Mouse (Mus musculus) lung, adult 18-20 months (tissue): ENCODE measurements at regions not wholly inside any gene's neighbourhood (a gene's known extent, or its start where the extent isn't known, plus 50 kb on each side); places are given as distances from the start of the nearest gene placed in this dataset.

Experiments
- DNase-seq, 2 experiments: peaks; one replicate each; pipeline ENCODE4 v3.0.0; 2022; ENCODE audit warnings: mixed read lengths in 2 of 2

- DNase-seq, result no peak
These were observed 170.4 kb upstream of the Ptger4 start for GRCm38 (mm10) chr15:5414401-5414800.

- no peak for DNase-seq
These were observed 172.0 kb upstream of the Ptger4 start for GRCm38 (mm10) chr15:5416031-5416430.

- DNase-seq, result no peak
These were observed 182.7 kb upstream of the Ptger4 start for GRCm38 (mm10) chr15:5426641-5427040.

- no peak for DNase-seq
These were observed 183.5 kb upstream of the Ptger4 start for GRCm38 (mm10) chr15:5427319-5428048.

GRCm38 (mm10) chr15:5432018-5432417 is 188.0 kb upstream of the Ptger4 start:
- no peak for DNase-seq

- no peak for DNase-seq
These were observed 193.0 kb upstream of the Ptger4 start for GRCm38 (mm10) chr15:5437020-5437419.

GRCm38 (mm10) chr15:5446040-5446755 is 202.2 kb upstream of the Ptger4 start:
- no peak for DNase-seq

- DNase-seq, result no peak
These were observed 202.8 kb upstream of the Ptger4 start for GRCm38 (mm10) chr15:5446756-5447314.

- no peak for DNase-seq
These were observed 203.9 kb upstream of the Ptger4 start for GRCm38 (mm10) chr15:5447707-5448496.

- DNase-seq, result no peak
These were observed 215.1 kb upstream of the Ptger4 start for GRCm38 (mm10) chr15:5459083-5459482.

- DNase-seq, result no peak
These were observed 215.6 kb upstream of the Ptger4 start for GRCm38 (mm10) chr15:5459580-5459979.

- no peak for DNase-seq
These were observed 218.7 kb upstream of the Ptger4 start for GRCm38 (mm10) chr15:5462651-5463050.

GRCm38 (mm10) chr15:5464732-5465131 is 220.7 kb upstream of the Ptger4 start:
- no peak for DNase-seq

- DNase-seq, result no peak
These were observed 224.6 kb upstream of the Ptger4 start for GRCm38 (mm10) chr15:5468535-5469073.

GRCm38 (mm10) chr15:5475389-5475995 is 231.5 kb upstream of the Ptger4 start:
- no peak for DNase-seq

- no peak for DNase-seq
These were observed 249.3 kb upstream of the Ptger4 start for GRCm38 (mm10) chr15:5493286-5493685.

- peak; percentile 27 to 33 for DNase-seq
These were observed 251.3 kb upstream of the Ptger4 start for GRCm38 (mm10) chr15:5495187-5495849.

- no peak for DNase-seq
These were observed 252.0 kb upstream of the Ptger4 start for GRCm38 (mm10) chr15:5495954-5496353.

GRCm38 (mm10) chr15:5504502-5504901 is 260.5 kb upstream of the Ptger4 start:
- no peak for DNase-seq

- no peak for DNase-seq
These were observed 263.0 kb upstream of the Ptger4 start for GRCm38 (mm10) chr15:5506848-5507544.

- DNase-seq, result no peak
These were observed 263.5 kb upstream of the Ptger4 start for GRCm38 (mm10) chr15:5507545-5507913.
